Mouse (Mus musculus) duodenum, adult 2 months (tissue): Measurements from ENCODE around the gene Ifnl2. TPM values are rescaled to one million over a fixed set of nuclear protein-coding genes. Genes with fewer than 3 reads are reported as not detected.

Source experiments
- polyA plus RNA-seq: library from polyadenylated mRNA; depleted of rRNA; stranded (reverse); fragments of >200 nt; gene quantifications from 2 replicates; pipeline ENCODE4 v1.2.3, GENCODE M21; 2012; ENCODE audit warnings: low replicate concordance; rRNA removed

Gene Ifnl2
- not detected in 2 replicates for polyA plus RNA-seq

GRCm38 (mm10) chr7:28510405-28510974 is at the start of gene Ifnl2:
Gene Ifnl2, minus strand, starts transcription at chr7:28510455.

GRCm38 (mm10) chr7:28547154-28547553 is 36.9 kb upstream of the Ifnl2 start, which contains the start of gene Nccrp1:
Gene Nccrp1, minus strand, starts transcription at chr7:28547254.

GRCm38 (mm10) chr7:28540526-28540925 is 30.3 kb upstream of the Ifnl2 start, which contains the start of gene Sycn:
Gene Sycn, plus strand, starts transcription at chr7:28540885.

GRCm38 (mm10) chr7:28522536-28522935 is 12.3 kb upstream of the Ifnl2 start, which contains the start of gene Ifnl3:
Gene Ifnl3, plus strand, starts transcription at chr7:28522836.

Other genes starting within 250 kb of the Ifnl2 start
- gene Eid2, start 242.6 kb downstream of the Ifnl2 start, polyA plus RNA-seq = 2.1 and 3.1 TPM in 2 replicates
- 5.6 and 9.5 TPM in 2 replicates for gene Eid2b, start 232.7 kb downstream of the Ifnl2 start, polyA plus RNA-seq
- not detected in 2 replicates for gene Selenov, start 219.3 kb downstream of the Ifnl2 start, polyA plus RNA-seq
- 0.85 and 2.0 TPM in 2 replicates for gene Dll3, start 208.2 kb downstream of the Ifnl2 start, polyA plus RNA-seq
- gene Timm50, start 198.4 kb downstream of the Ifnl2 start, polyA plus RNA-seq = 62.6 and 69.2 TPM in 2 replicates
- 67.1 and 86.1 TPM in 2 replicates for gene Supt5, start 171.7 kb downstream of the Ifnl2 start, polyA plus RNA-seq
- 542 and 682 TPM in 2 replicates for gene Rps16, start 159.8 kb downstream of the Ifnl2 start, polyA plus RNA-seq
- 18.5 and 35.5 TPM in 2 replicates for gene Plekhg2, start 137.9 kb downstream of the Ifnl2 start, polyA plus RNA-seq
- gene Zfp36, start 130.2 kb downstream of the Ifnl2 start, polyA plus RNA-seq = 75.8 and 210 TPM in 2 replicates
- 48.3 and 51.3 TPM in 2 replicates for gene Med29, start 117.7 kb downstream of the Ifnl2 start, polyA plus RNA-seq
- 81.7 and 153 TPM in 2 replicates for gene Paf1, start 117.5 kb downstream of the Ifnl2 start, polyA plus RNA-seq
- 3.9 and 4.1 TPM in 2 replicates for gene Gmfg, start 73.0 kb downstream of the Ifnl2 start, polyA plus RNA-seq
- 1.9 and 2.2 TPM in 2 replicates for gene Lrfn1, start 58.5 kb downstream of the Ifnl2 start, polyA plus RNA-seq
- not detected in 2 replicates for gene Ifnl3, start 12.4 kb upstream of the Ifnl2 start, polyA plus RNA-seq
- gene Sycn, start 30.4 kb upstream of the Ifnl2 start, polyA plus RNA-seq = 17.4 and 5,492 TPM in 2 replicates
- gene Nccrp1, start 36.8 kb upstream of the Ifnl2 start, polyA plus RNA-seq = 0.26 and 3.6 TPM in 2 replicates
- 60.8 and 63.0 TPM in 2 replicates for gene Samd4b, start 87.7 kb upstream of the Ifnl2 start, polyA plus RNA-seq
- 72.4 and 92.7 TPM in 2 replicates for gene Pak4, start 87.7 kb upstream of the Ifnl2 start, polyA plus RNA-seq
- gene Acp7, start 120.9 kb upstream of the Ifnl2 start, polyA plus RNA-seq = 0.05 TPM in 1 of 2 replicates, not detected in the other
- 1.2 and 1.3 TPM in 2 replicates for gene Fbxo27, start 182.4 kb upstream of the Ifnl2 start, polyA plus RNA-seq
- 1.2 and 2.9 TPM in 2 replicates for gene Fbxo17, start 206.3 kb upstream of the Ifnl2 start, polyA plus RNA-seq
- gene Mrps12, start 231.4 kb upstream of the Ifnl2 start, polyA plus RNA-seq = 121 and 126 TPM in 2 replicates
- 26.1 and 35.4 TPM in 2 replicates for gene Sars2, start 231.5 kb upstream of the Ifnl2 start, polyA plus RNA-seq
- not detected in 2 replicates for gene Ccer2, start 245.7 kb upstream of the Ifnl2 start, polyA plus RNA-seq